Comparison of ENCODE assay signal across 7 mouse cellular contexts in genomic region chr7:101504507-101504906, GRCm38 (mm10).
DNase-seq lines count a peak whose midpoint lies in the region; ATAC-seq and TF ChIP-seq lines count a peak whose summit lies in the region.

No protein-coding gene starts in this region.

- peak overlapping the region; percentile 32 for H3K4me3 ChIP-seq in embryonic facial prominence, embryonic 14.5 days (ENCODE audit: low read depth, low read length)
- H3K4me3 ChIP-seq in intestine, postnatal 0 days (ENCODE audit: low read depth, low read length): peak overlapping the region; percentile 18; the same call in 1 of the 2 replicates

- 0 out of 2 replicates have a peak, but pooled peaks cover 8% of the 10 kb centered on the region for H3K4me1 ChIP-seq in embryonic facial prominence, embryonic 14.5 days (ENCODE audit: control insufficient read depth, insufficient read depth, low read length)
- no peaks in the 10 kb centered on the region for H3K4me1 ChIP-seq in intestine, postnatal 0 days (replicated peaks; ENCODE audit: control insufficient read depth, insufficient read depth, low read length)

- H3K27me3 ChIP-seq in embryonic facial prominence, embryonic 14.5 days (replicated peaks; ENCODE audit: control insufficient read depth, insufficient read depth, low read length): peaks cover 17% of the 10 kb centered on the region
- H3K27me3 ChIP-seq in intestine, postnatal 0 days (replicated peaks; ENCODE audit: control insufficient read depth, insufficient read depth, low read length): peaks cover 14% of the 10 kb centered on the region

- H3K27ac ChIP-seq in embryonic facial prominence, embryonic 14.5 days (replicated peaks; ENCODE audit: low read depth, low read length): no peak overlapping the region
- H3K27ac ChIP-seq in intestine, postnatal 0 days (ENCODE audit: low read depth, low read length): no peak overlapping the region

- H3K9ac ChIP-seq in embryonic facial prominence, embryonic 14.5 days (ENCODE audit: low read depth, low read length): peak overlapping the region; percentile 32; the same call in 1 of the 2 replicates
- H3K9ac ChIP-seq in intestine, postnatal 0 days (ENCODE audit: low read depth, low read length): no peak overlapping the region

- 0 out of 2 replicates have a peak, but pooled peaks cover 2% of the 10 kb centered on the region for H3K9me3 ChIP-seq in embryonic facial prominence, embryonic 14.5 days (ENCODE audit: control insufficient read depth, low read length)
- no peaks in the 10 kb centered on the region for H3K9me3 ChIP-seq in intestine, postnatal 0 days (ENCODE audit: control insufficient read depth)

- TF ChIP-seq CTCF in intestine, postnatal 0 days (IDR thresholded peaks at IDR 0.05; ENCODE audit: low read depth): 0 out of 2 replicates have a peak, but pooled peaks have one; percentile 0

- 11% methylated on average over 24 of the region's 24 CpGs for WGBS in embryonic facial prominence, embryonic 14.5 days
- 8% methylated on average over 24 of the region's 24 CpGs for WGBS in intestine, postnatal 0 days

- H3K4me2 ChIP-seq in embryonic facial prominence, embryonic 14.5 days (ENCODE audit: low read depth, low read length): peak overlapping the region; percentile 53
- H3K4me2 ChIP-seq in intestine, postnatal 0 days (replicated peaks; ENCODE audit: low read depth): peak overlapping the region; percentile 55

- DNase-seq in CD4-positive helper T cell, adult 2 months (ENCODE audit: low read depth, low spot score): peak; percentile 71
- peak; percentile 50 to 54 for DNase-seq in CD8-positive naive resting alpha-beta T cell, adult 2 months (ENCODE audit: low read depth in 2 of 2, low spot score in 2 of 2)
- DNase-seq in embryonic facial prominence, embryonic 14.5 days (ENCODE audit: low spot score): peak; percentile 32
- DNase-seq in thymus, postnatal 4 days: peak; percentile 78
- DNase-seq in right cerebral cortex, postnatal 14 days: no peak

- no peak for ATAC-seq in embryonic facial prominence, embryonic 14.5 days (ENCODE audit: low read depth)
- no peak for ATAC-seq in intestine, postnatal 0 days
- ATAC-seq in megakaryocyte progenitor cell, adult 5-6 weeks (replicated peaks; ENCODE audit: poor library complexity): peak; percentile 69

- no peaks in the 10 kb centered on the region for H3K36me3 ChIP-seq in embryonic facial prominence, embryonic 14.5 days (ENCODE audit: control insufficient read depth, insufficient read depth, low read length)
- no peaks in the 10 kb centered on the region for H3K36me3 ChIP-seq in intestine, postnatal 0 days (ENCODE audit: control insufficient read depth, insufficient read depth)
